Mouse (Mus musculus): ENCODE measurements around the gene Galnt10. TPM values are rescaled to one million over a fixed set of nuclear protein-coding genes. Genes with fewer than 3 reads are reported as not detected.
A peak's percentile ranks its signal among the peaks of the same experiment; 100 is the strongest.

The Galnt10 gene
- polyA plus RNA-seq, 1 experiment from 2014 or later, result 18.8 TPM

- WGBS, result 42% methylated on average over 10 of the region's 10 CpGs
- no peaks in the 10 kb centered on the region for H3K27me3 ChIP-seq (replicated peaks; ENCODE audit: low read depth, poor library complexity, severe bottlenecking)
- DNase-seq (ENCODE audit: low spot score), result no peak
- peaks cover 58% of the 10 kb centered on the region for H3K4me1 ChIP-seq
- no peaks in the 10 kb centered on the region for H3K36me3 ChIP-seq (replicated peaks)
- H3K9me3 ChIP-seq, result no peaks in the 10 kb centered on the region
- H3K4me3 ChIP-seq, result no peak overlapping the region
- no peak overlapping the region for H3K27ac ChIP-seq (replicated peaks)
These were observed 40.6 kb downstream of the Galnt10 start for GRCm38 (mm10) chr11:57685689-57686454.

- WGBS, result 84% methylated on average over 12 of the region's 12 CpGs
- H3K4me1 ChIP-seq, result peaks cover 58% of the 10 kb centered on the region
These were observed 41.6 kb downstream of the Galnt10 start for GRCm38 (mm10) chr11:57686797-57687196.

GRCm38 (mm10) chr11:57687258-57687657, 42.0 kb downstream of the Galnt10 start:
- Histone ChIP-seq H3K4me1 (peaks cover 55% of the 10 kb centered on the region), H3K27ac (replicated peaks) (no peak overlapping the region), H3K9me3 (no peaks in the 10 kb centered on the region), H3K36me3 (replicated peaks) (no peaks in the 10 kb centered on the region), H3K4me3 (no peak overlapping the region), H3K27me3 (replicated peaks; ENCODE audit: low read depth, poor library complexity, severe bottlenecking) (no peaks in the 10 kb centered on the region)
- 91% methylated on average over 9 of the region's 9 CpGs for WGBS
- no peak for DNase-seq (ENCODE audit: low spot score)

More at GRCm38 (mm10) chr11:57686797-57687196, 41.6 kb downstream of the Galnt10 start:
- H3K9me3 ChIP-seq, result no peaks in the 10 kb centered on the region
- H3K27me3 ChIP-seq (replicated peaks; ENCODE audit: low read depth, poor library complexity, severe bottlenecking), result no peaks in the 10 kb centered on the region
- H3K4me3 ChIP-seq, result no peak overlapping the region
- no peak overlapping the region for H3K27ac ChIP-seq (replicated peaks)
- no peak for DNase-seq (ENCODE audit: low spot score)
- H3K36me3 ChIP-seq (replicated peaks), result no peaks in the 10 kb centered on the region

GRCm38 (mm10) chr11:57688179-57688929, 43.1 kb downstream of the Galnt10 start:
- no peaks in the 10 kb centered on the region for H3K36me3 ChIP-seq (replicated peaks)
- 81% methylated on average over 14 of the region's 14 CpGs for WGBS
- H3K27ac ChIP-seq (replicated peaks), result 0 out of 2 replicates have a peak overlapping the region, but pooled peaks have one; percentile 14
- H3K4me3 ChIP-seq, result no peak overlapping the region
- peaks cover 54% of the 10 kb centered on the region for H3K4me1 ChIP-seq
- DNase-seq (ENCODE audit: low spot score), result no peak
- no peaks in the 10 kb centered on the region for H3K9me3 ChIP-seq
- no peaks in the 10 kb centered on the region for H3K27me3 ChIP-seq (replicated peaks; ENCODE audit: low read depth, poor library complexity, severe bottlenecking)

GRCm38 (mm10) chr11:57689811-57690210, 44.6 kb downstream of the Galnt10 start:
- no peak for DNase-seq (ENCODE audit: low spot score)
- H3K4me1 ChIP-seq, result peaks cover 40% of the 10 kb centered on the region
- no peaks in the 10 kb centered on the region for H3K9me3 ChIP-seq
- no peaks in the 10 kb centered on the region for H3K36me3 ChIP-seq (replicated peaks)
- no peak overlapping the region for H3K4me3 ChIP-seq
- no peaks in the 10 kb centered on the region for H3K27me3 ChIP-seq (replicated peaks; ENCODE audit: low read depth, poor library complexity, severe bottlenecking)
- no peak overlapping the region for H3K27ac ChIP-seq (replicated peaks)
- 80% methylated on average over 6 of the region's 6 CpGs for WGBS

GRCm38 (mm10) chr11:57690836-57691235, 45.6 kb downstream of the Galnt10 start:
- Histone ChIP-seq H3K9me3 (no peaks in the 10 kb centered on the region), H3K4me3 (no peak overlapping the region), H3K4me1 (peaks cover 31% of the 10 kb centered on the region), H3K36me3 (replicated peaks) (no peaks in the 10 kb centered on the region), H3K27me3 (replicated peaks; ENCODE audit: low read depth, poor library complexity, severe bottlenecking) (no peaks in the 10 kb centered on the region), H3K27ac (replicated peaks) (no peak overlapping the region)
- 88% methylated on average over 5 of the region's 5 CpGs for WGBS
- no peak for DNase-seq (ENCODE audit: low spot score)

GRCm38 (mm10) chr11:57691939-57692338, 46.7 kb downstream of the Galnt10 start:
- Histone ChIP-seq H3K9me3 (no peaks in the 10 kb centered on the region), H3K27me3 (replicated peaks; ENCODE audit: low read depth, poor library complexity, severe bottlenecking) (no peaks in the 10 kb centered on the region), H3K27ac (replicated peaks) (no peak overlapping the region), H3K4me1 (peaks cover 34% of the 10 kb centered on the region), H3K4me3 (no peak overlapping the region), H3K36me3 (replicated peaks) (no peaks in the 10 kb centered on the region)
- whole genome bisulfite sequencing, result 69% methylated on average over 6 of the region's 6 CpGs
- DNase-seq (ENCODE audit: low spot score), result no peak

GRCm38 (mm10) chr11:57692726-57693125, 47.5 kb downstream of the Galnt10 start:
- no peaks in the 10 kb centered on the region for H3K9me3 ChIP-seq
- WGBS, result 82% methylated on average over 7 of the region's 7 CpGs
- H3K27ac ChIP-seq (replicated peaks), result no peak overlapping the region
- no peaks in the 10 kb centered on the region for H3K27me3 ChIP-seq (replicated peaks; ENCODE audit: low read depth, poor library complexity, severe bottlenecking)
- DNase-seq (ENCODE audit: low spot score), result no peak
- H3K4me3 ChIP-seq, result no peak overlapping the region
- no peaks in the 10 kb centered on the region for H3K36me3 ChIP-seq (replicated peaks)
- H3K4me1 ChIP-seq, result peaks cover 39% of the 10 kb centered on the region

- Histone ChIP-seq H3K9me3 (no peaks in the 10 kb centered on the region), H3K4me1 (peaks cover 30% of the 10 kb centered on the region), H3K27me3 (replicated peaks; ENCODE audit: low read depth, poor library complexity, severe bottlenecking) (no peaks in the 10 kb centered on the region), H3K27ac (replicated peaks) (no peak overlapping the region), H3K4me3 (no peak overlapping the region), H3K36me3 (replicated peaks) (no peaks in the 10 kb centered on the region; the same call in 1 of the 2 replicates)
- no peak for DNase-seq (ENCODE audit: low spot score)
- 96% methylated on average over 6 of the region's 6 CpGs for WGBS
These were observed 49.2 kb downstream of the Galnt10 start for GRCm38 (mm10) chr11:57694486-57694885.

- H3K27me3 ChIP-seq (replicated peaks; ENCODE audit: low read depth, poor library complexity, severe bottlenecking), result no peaks in the 10 kb centered on the region
- no peaks in the 10 kb centered on the region; the same call in 1 of the 2 replicates for H3K36me3 ChIP-seq (replicated peaks)
- no peaks in the 10 kb centered on the region for H3K9me3 ChIP-seq
- H3K4me3 ChIP-seq, result no peak overlapping the region
- no peak overlapping the region for H3K27ac ChIP-seq (replicated peaks)
- peaks cover 41% of the 10 kb centered on the region for H3K4me1 ChIP-seq
- peak; percentile 21 for DNase-seq (ENCODE audit: low spot score)
- WGBS, result 41% methylated on average over 17 of the region's 17 CpGs
These were observed 51.0 kb downstream of the Galnt10 start for GRCm38 (mm10) chr11:57696207-57696676.

- 67% methylated on average over 5 of the region's 5 CpGs for WGBS
- Histone ChIP-seq H3K36me3 (replicated peaks) (no peaks in the 10 kb centered on the region; the same call in 1 of the 2 replicates), H3K4me1 (peaks cover 47% of the 10 kb centered on the region), H3K27me3 (replicated peaks; ENCODE audit: low read depth, poor library complexity, severe bottlenecking) (no peaks in the 10 kb centered on the region), H3K27ac (replicated peaks) (peak overlapping the region; percentile 21; the same call in 1 of the 2 replicates), H3K9me3 (no peaks in the 10 kb centered on the region), H3K4me3 (no peak overlapping the region)
- no peak for DNase-seq (ENCODE audit: low spot score)
These were observed 51.6 kb downstream of the Galnt10 start for GRCm38 (mm10) chr11:57696807-57697251.

- Histone ChIP-seq H3K36me3 (replicated peaks) (peaks cover 4% of the 10 kb centered on the region), H3K27me3 (replicated peaks; ENCODE audit: low read depth, poor library complexity, severe bottlenecking) (no peaks in the 10 kb centered on the region), H3K9me3 (0 out of 2 replicates have a peak, but pooled peaks cover 3% of the 10 kb centered on the region), H3K4me3 (no peak overlapping the region), H3K27ac (replicated peaks) (no peak overlapping the region), H3K4me1 (peaks cover 45% of the 10 kb centered on the region)
- DNase-seq (ENCODE audit: low spot score), result peak; percentile 26
- 72% methylated on average over 7 of the region's 7 CpGs for WGBS
These were observed 54.9 kb downstream of the Galnt10 start for GRCm38 (mm10) chr11:57700114-57700513.

Data from embryonic facial prominence, embryonic 10.5 days (tissue).